Mouse (Mus musculus): Measurements from ENCODE around the gene Crhr1.

GRCm38 (mm10) chr11:104190008-104190407 is 57.4 kb downstream of the Crhr1 start:
- TF ChIP-seq CTCF (IDR thresholded peaks at IDR 0.05 in 2 of 3, conservative IDR thresholded peaks at IDR 0.05 in 1 of 3; ENCODE audit: control insufficient read depth in 1 of 3, insufficient read depth in 1 of 3, low read depth in 2 of 3, low read length in 3 of 3, poor library complexity in 1 of 3, severe bottlenecking in 1 of 3) (no peak), ETS1 (IDR thresholded peaks at IDR 0.05; ENCODE audit: low read depth, low read length) (no peak), GATA1 (IDR thresholded peaks at IDR 0.05; ENCODE audit: low read depth, low read length) (no peak)

All from MEL (cell line).